Mouse (Mus musculus): ENCODE data around the gene Ccdc141. TPM values are rescaled to one million over a fixed set of nuclear protein-coding genes. Genes with fewer than 3 reads are reported as not detected.
"Not testable (repeated sequence)": the region's sequence is repeated elsewhere in the genome, so short reads cannot be mapped to it uniquely, and the experiment has no call there.

Gene Ccdc141
- polyA plus RNA-seq, 1 experiment from 2014 or later = 19.6 TPM

- WGBS = 64% methylated on average over 4 of the region's 4 CpGs
- ATAC-seq (ENCODE audit: low read depth) = peak; percentile 49; the same call in 1 of the 2 replicates
Observed at GRCm38 (mm10) chr2:77039281-77039680, 131.2 kb downstream of the Ccdc141 start.

DNA sequence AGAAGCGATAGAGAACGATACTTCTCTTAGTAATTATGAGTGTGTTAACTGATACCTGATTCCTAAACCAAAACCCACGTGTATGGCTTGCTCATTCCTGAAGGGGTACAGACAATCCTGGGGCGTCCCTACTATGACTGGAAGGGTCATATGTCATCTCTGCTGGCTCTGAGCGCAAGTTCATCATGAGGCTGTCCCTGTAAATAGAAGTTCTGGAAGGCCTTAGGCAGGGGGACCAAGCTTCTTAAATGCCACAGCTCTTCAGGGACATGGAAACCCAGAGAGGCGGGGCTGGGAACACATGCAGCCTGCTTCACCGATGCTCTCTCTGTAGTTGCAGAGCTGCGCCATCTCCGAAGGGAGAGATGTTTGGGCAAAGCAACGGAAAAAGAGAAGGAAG is 133.2 kb downstream of the Ccdc141 start:
- Histone ChIP-seq H3K27me3 (ENCODE audit: control insufficient read depth, insufficient read depth, low read depth, low read length) (no peaks in the 10 kb centered on the region), H3K9me3 (ENCODE audit: control insufficient read depth, low read length) (no peaks in the 10 kb centered on the region), H3K36me3 (ENCODE audit: control insufficient read depth, insufficient read depth, low read length) (no peaks in the 10 kb centered on the region), H3K4me2 (ENCODE audit: low read depth, low read length) (no peak overlapping the region), H3K4me1 (replicated peaks; ENCODE audit: control insufficient read depth, insufficient read depth, low read length) (no peaks in the 10 kb centered on the region), H3K4me3 (ENCODE audit: low read length) (no peak overlapping the region), H3K27ac (ENCODE audit: low read length) (no peak overlapping the region), H3K9ac (ENCODE audit: low read length) (no peak overlapping the region)
- WGBS = 83% methylated on average over 10 of the region's 10 CpGs
- ATAC-seq (ENCODE audit: low read depth) = no peak

More at GRCm38 (mm10) chr2:77039281-77039680, 131.2 kb downstream of the Ccdc141 start:
- Histone ChIP-seq H3K27ac (ENCODE audit: low read length) (no peak overlapping the region), H3K9ac (ENCODE audit: low read length) (no peak overlapping the region), H3K9me3 (ENCODE audit: control insufficient read depth, low read length) (no peaks in the 10 kb centered on the region), H3K4me1 (replicated peaks; ENCODE audit: control insufficient read depth, insufficient read depth, low read length) (no peaks in the 10 kb centered on the region), H3K4me2 (ENCODE audit: low read depth, low read length) (no peak overlapping the region), H3K4me3 (ENCODE audit: low read length) (no peak overlapping the region), H3K36me3 (ENCODE audit: control insufficient read depth, insufficient read depth, low read length) (no peaks in the 10 kb centered on the region), H3K27me3 (ENCODE audit: control insufficient read depth, insufficient read depth, low read depth, low read length) (no peaks in the 10 kb centered on the region)

DNA sequence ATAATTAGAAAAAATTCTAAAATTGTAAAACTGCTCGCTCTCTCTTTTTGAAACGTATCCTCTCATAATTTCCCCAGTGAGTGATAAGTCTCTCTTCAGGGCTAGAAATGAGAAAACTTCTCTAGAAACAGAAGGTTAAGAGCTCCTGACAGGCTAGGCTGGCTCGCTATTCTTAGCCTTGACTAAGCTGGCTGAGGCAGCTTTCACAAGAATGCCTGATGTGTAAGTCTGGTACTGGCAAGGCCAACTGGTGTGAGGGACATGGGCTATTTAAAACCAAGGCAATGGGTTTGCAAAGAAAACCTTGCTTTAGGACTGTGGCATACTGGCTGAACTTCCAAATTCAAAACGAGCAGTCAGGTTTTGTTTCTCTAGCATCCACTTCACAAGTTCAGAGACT is 136.3 kb downstream of the Ccdc141 start:
- ATAC-seq (ENCODE audit: low read depth) = no peak
- H3K27ac ChIP-seq (ENCODE audit: low read length) = no peak overlapping the region
- no peaks in the 10 kb centered on the region for H3K27me3 ChIP-seq (ENCODE audit: control insufficient read depth, insufficient read depth, low read depth, low read length)
- H3K36me3 ChIP-seq (ENCODE audit: control insufficient read depth, insufficient read depth, low read length) = no peaks in the 10 kb centered on the region
- H3K4me3 ChIP-seq (ENCODE audit: low read length) = no peak overlapping the region
- H3K9ac ChIP-seq (ENCODE audit: low read length) = no peak overlapping the region
- 90% methylated on average over 4 of the region's 4 CpGs for WGBS
- no peak overlapping the region for H3K4me2 ChIP-seq (ENCODE audit: low read depth, low read length)
- H3K9me3 ChIP-seq (ENCODE audit: control insufficient read depth, low read length) = no peaks in the 10 kb centered on the region
- no peaks in the 10 kb centered on the region for H3K4me1 ChIP-seq (replicated peaks; ENCODE audit: control insufficient read depth, insufficient read depth, low read length)

- no peak overlapping the region for H3K4me3 ChIP-seq (ENCODE audit: low read length)
- H3K36me3 ChIP-seq (ENCODE audit: control insufficient read depth, insufficient read depth, low read length) = no peaks in the 10 kb centered on the region
- H3K4me1 ChIP-seq (replicated peaks; ENCODE audit: control insufficient read depth, insufficient read depth, low read length) = no peaks in the 10 kb centered on the region
- no peak overlapping the region for H3K4me2 ChIP-seq (ENCODE audit: low read depth, low read length)
- WGBS = 82% methylated on average over 13 of the region's 13 CpGs
- no peaks in the 10 kb centered on the region for H3K27me3 ChIP-seq (ENCODE audit: control insufficient read depth, insufficient read depth, low read depth, low read length)
- no peaks in the 10 kb centered on the region for H3K9me3 ChIP-seq (ENCODE audit: control insufficient read depth, low read length)
- ATAC-seq (ENCODE audit: low read depth) = no peak
- no peak overlapping the region for H3K9ac ChIP-seq (ENCODE audit: low read length)
- H3K27ac ChIP-seq (ENCODE audit: low read length) = no peak overlapping the region
Observed at GRCm38 (mm10) chr2:77033322-77034060, 136.9 kb downstream of the Ccdc141 start.

- Histone ChIP-seq H3K36me3 (ENCODE audit: control insufficient read depth, insufficient read depth, low read length) (no peaks in the 10 kb centered on the region), H3K4me3 (ENCODE audit: low read length) (no peak overlapping the region), H3K27ac (ENCODE audit: low read length) (no peak overlapping the region), H3K9ac (ENCODE audit: low read length) (no peak overlapping the region), H3K4me1 (replicated peaks; ENCODE audit: control insufficient read depth, insufficient read depth, low read length) (no peaks in the 10 kb centered on the region), H3K27me3 (ENCODE audit: control insufficient read depth, insufficient read depth, low read depth, low read length) (no peaks in the 10 kb centered on the region), H3K4me2 (ENCODE audit: low read depth, low read length) (no peak overlapping the region), H3K9me3 (ENCODE audit: control insufficient read depth, low read length) (no peaks in the 10 kb centered on the region)
- 80% methylated on average over 2 of the region's 2 CpGs for WGBS
- no peak for ATAC-seq (ENCODE audit: low read depth)
Observed at GRCm38 (mm10) chr2:77020649-77021048, 149.8 kb downstream of the Ccdc141 start.

DNA sequence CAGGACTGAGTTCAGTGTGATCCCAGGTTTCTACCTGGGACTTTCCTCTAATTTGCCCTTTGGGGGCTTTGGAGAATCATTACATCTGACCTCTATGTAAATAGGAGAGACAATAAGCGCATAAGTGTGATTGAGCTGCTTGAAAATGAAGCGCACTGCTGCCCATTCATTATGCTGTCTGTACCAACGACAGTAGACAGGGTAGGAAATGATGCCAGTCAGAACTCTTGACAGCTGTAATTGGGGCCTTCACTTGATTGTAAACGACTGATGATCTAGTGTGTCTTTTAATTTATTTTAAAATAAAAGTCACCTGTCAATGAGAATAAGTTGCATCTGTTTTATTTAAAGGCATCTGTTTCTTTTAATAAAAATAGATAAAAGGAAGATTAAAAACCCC is 152.7 kb downstream of the Ccdc141 start:
- H3K36me3 ChIP-seq (ENCODE audit: control insufficient read depth, insufficient read depth, low read length) = no peaks in the 10 kb centered on the region
- 69% methylated on average over 4 of the region's 4 CpGs for WGBS

GRCm38 (mm10) chr2:77013449-77013848 is 157.0 kb downstream of the Ccdc141 start:
- not testable (repeated sequence) for H3K4me2 ChIP-seq (ENCODE audit: low read depth, low read length); H3K36me3 ChIP-seq (ENCODE audit: control insufficient read depth, insufficient read depth, low read length); H3K4me1 ChIP-seq (replicated peaks; ENCODE audit: control insufficient read depth, insufficient read depth, low read length); H3K9ac ChIP-seq (ENCODE audit: low read length); H3K27me3 ChIP-seq (ENCODE audit: control insufficient read depth, insufficient read depth, low read depth, low read length); H3K4me3 ChIP-seq (ENCODE audit: low read length); ATAC-seq (ENCODE audit: low read depth); H3K9me3 ChIP-seq (ENCODE audit: control insufficient read depth, low read length); H3K27ac ChIP-seq (ENCODE audit: low read length)
- WGBS = 79% methylated on average over 6 of the region's 6 CpGs

More for the DNA sequence above, 152.7 kb downstream of the Ccdc141 start:
- Histone ChIP-seq H3K4me1 (replicated peaks; ENCODE audit: control insufficient read depth, insufficient read depth, low read length) (no peaks in the 10 kb centered on the region), H3K27ac (ENCODE audit: low read length) (no peak overlapping the region), H3K9ac (ENCODE audit: low read length) (no peak overlapping the region), H3K9me3 (ENCODE audit: control insufficient read depth, low read length) (no peaks in the 10 kb centered on the region; the same call in 1 of the 2 replicates), H3K27me3 (ENCODE audit: control insufficient read depth, insufficient read depth, low read depth, low read length) (no peaks in the 10 kb centered on the region), H3K4me3 (ENCODE audit: low read length) (no peak overlapping the region), H3K4me2 (ENCODE audit: low read depth, low read length) (no peak overlapping the region)
- ATAC-seq (ENCODE audit: low read depth) = no peak

DNA sequence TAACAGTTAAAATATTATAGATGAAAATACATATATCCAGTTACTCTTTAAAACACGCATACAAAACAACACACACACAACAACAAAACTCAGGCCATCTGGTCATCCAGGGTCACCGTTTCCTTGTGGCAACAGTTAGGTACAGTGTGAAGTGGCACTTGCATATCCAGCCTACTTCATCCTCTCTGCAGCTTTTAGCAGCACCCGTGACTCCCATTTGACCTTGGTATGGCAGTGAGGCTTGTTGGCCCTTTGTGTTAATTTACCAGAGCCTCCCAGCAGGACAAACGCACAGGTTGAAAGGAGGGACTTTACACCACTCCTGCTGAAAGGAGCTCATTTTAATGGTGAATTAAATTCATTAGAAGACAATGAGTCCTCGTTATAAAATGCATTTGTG is 158.5 kb downstream of the Ccdc141 start:
- Histone ChIP-seq H3K9ac (ENCODE audit: low read length) (no peak overlapping the region), H3K27ac (ENCODE audit: low read length) (no peak overlapping the region), H3K9me3 (ENCODE audit: control insufficient read depth, low read length) (no peaks in the 10 kb centered on the region; the same call in 1 of the 2 replicates), H3K4me3 (ENCODE audit: low read length) (no peak overlapping the region), H3K36me3 (ENCODE audit: control insufficient read depth, insufficient read depth, low read length) (no peaks in the 10 kb centered on the region; the same call in 1 of the 2 replicates), H3K4me2 (ENCODE audit: low read depth, low read length) (no peak overlapping the region), H3K27me3 (ENCODE audit: control insufficient read depth, insufficient read depth, low read depth, low read length) (no peaks in the 10 kb centered on the region), H3K4me1 (replicated peaks; ENCODE audit: control insufficient read depth, insufficient read depth, low read length) (no peaks in the 10 kb centered on the region)
- 74% methylated on average over 5 of the region's 5 CpGs for WGBS
- no peak for ATAC-seq (ENCODE audit: low read depth)

- Histone ChIP-seq H3K4me2 (ENCODE audit: low read depth, low read length) (no peak overlapping the region), H3K4me1 (replicated peaks; ENCODE audit: control insufficient read depth, insufficient read depth, low read length) (no peaks in the 10 kb centered on the region), H3K36me3 (ENCODE audit: control insufficient read depth, insufficient read depth, low read length) (no peaks in the 10 kb centered on the region; the same call in 1 of the 2 replicates), H3K9ac (ENCODE audit: low read length) (no peak overlapping the region), H3K27me3 (ENCODE audit: control insufficient read depth, insufficient read depth, low read depth, low read length) (no peaks in the 10 kb centered on the region), H3K9me3 (ENCODE audit: control insufficient read depth, low read length) (no peaks in the 10 kb centered on the region), H3K27ac (ENCODE audit: low read length) (no peak overlapping the region), H3K4me3 (ENCODE audit: low read length) (no peak overlapping the region)
- WGBS = 78% methylated on average over 7 of the region's 7 CpGs
- ATAC-seq (ENCODE audit: low read depth) = no peak
Observed at GRCm38 (mm10) chr2:77007015-77007414, 163.4 kb downstream of the Ccdc141 start.
